Mouse (Mus musculus): ENCODE measurements around the gene Inhbe. TPM values are rescaled to one million over a fixed set of nuclear protein-coding genes. Genes with fewer than 3 reads are reported as not detected.
A peak's percentile ranks its signal among the peaks of the same experiment; 100 is the strongest.

The Inhbe gene
- total RNA-seq (2021), result under 1 TPM in 1 of 2 experiments, not detected in 1; 0.13 TPM
- long read RNA-seq, experiment 1, result 0 reads
- long read RNA-seq, experiment 2, full-length matches to known transcripts, result 1 of 1 reads
- long read RNA-seq, experiment 2, partial matches to known transcripts, result 0 of 1 reads
- long read RNA-seq, experiment 2, other reads (novel, unspliced or antisense), result 0 of 1 reads

- peak; percentile 79 to 85 for DNase-seq (ENCODE audit: low spot score in 2 of 2)
- intact Hi-C loops (cut with DNase I), result no loop called here
Observed at GRCm38 (mm10) chr10:127353909-127354895, at the start of gene Inhbe. TSS of gene Inhbe (minus strand) at chr10:127354411.

- no peak for DNase-seq (ENCODE audit: low spot score in 2 of 2)
- intact Hi-C loops (cut with DNase I), result no loop called here
Observed at GRCm38 (mm10) chr10:127391774-127392173, 37.6 kb upstream of the Inhbe start.

DNA sequence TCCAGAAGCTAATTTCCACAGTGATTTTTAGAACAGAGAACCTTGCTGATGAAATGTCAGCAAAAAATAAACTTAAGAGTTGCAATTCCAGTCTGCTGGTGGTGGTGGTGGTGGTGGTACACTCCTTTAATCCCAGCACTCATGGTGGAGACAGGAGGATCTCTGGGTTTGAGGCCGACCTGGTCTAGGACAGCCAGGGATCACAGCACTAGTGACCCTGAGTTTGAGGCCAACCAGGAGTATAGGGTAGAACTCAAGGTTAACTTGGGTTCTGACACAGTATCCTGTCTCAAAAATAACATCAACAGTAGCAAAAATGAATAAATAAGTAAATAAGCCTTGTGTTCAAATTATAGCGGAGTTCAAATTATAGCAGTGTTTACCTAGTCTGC, 27.5 kb upstream of the Inhbe start:
- intact Hi-C loops (cut with DNase I), result loop anchor here (5.0 kb wide), 1 partner anchor 36 kb away; no protein-coding TSS in a partner anchor
- no peak for DNase-seq (ENCODE audit: low spot score in 2 of 2)

DNA sequence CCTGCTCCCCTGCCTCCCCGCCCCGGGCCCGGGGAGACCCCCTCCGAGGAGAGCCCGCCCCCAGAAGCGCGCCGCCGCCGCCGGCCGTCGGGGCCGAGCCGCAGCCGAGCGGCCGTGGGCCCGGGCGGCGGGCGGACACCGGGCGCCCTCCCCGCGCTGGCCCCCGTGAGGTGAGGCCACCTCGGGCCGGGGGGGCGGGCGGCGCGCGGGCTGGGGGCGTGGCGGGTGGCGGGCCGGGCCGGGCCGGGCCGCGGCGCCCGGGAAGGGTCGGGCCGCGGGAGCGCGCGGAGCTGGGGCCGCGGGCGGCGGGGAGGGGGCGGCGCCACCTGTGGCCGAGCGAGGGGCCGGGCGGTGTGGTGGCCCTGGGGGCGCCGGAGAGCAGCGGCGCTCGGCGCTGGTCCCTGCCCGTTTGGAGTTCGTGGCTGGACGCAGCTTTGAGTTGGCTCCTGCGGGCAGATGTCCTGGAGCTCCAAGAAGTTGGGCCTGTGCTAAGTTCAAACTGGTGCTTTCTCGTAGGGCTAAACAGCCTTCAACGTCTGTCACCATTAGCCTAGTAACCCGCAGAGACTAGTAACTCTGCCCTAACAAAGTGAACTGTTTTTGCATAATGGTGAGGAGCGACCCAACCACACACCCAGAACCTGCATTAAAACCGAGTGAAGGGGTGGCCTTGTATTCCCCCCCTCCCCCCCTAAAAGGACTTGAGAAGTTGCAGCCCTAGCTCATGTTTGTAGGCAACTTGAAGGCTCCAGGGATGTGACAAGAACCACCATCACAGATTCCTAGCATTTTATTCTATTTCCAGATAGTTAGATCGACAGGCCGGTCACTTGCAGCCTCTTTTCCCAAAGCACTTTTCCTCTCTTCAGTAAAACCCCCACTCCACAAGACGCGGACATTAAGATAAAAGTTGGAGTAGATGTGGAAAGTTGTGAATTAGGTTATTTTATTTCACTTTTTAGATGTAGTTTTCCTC, 26.8 kb upstream of the Inhbe start:
- DNase-seq (ENCODE audit: low spot score in 2 of 2), result peak in 1 of 2 experiments; percentile 32
- intact Hi-C loops (cut with DNase I), result loop anchor here (5.0 kb wide), 1 partner anchor 36 kb away; no protein-coding TSS in a partner anchor

- intact Hi-C loops (cut with DNase I), result loop anchor here (5.0 kb wide), 1 partner anchor 37 kb away; no protein-coding TSS in a partner anchor
- DNase-seq (ENCODE audit: low spot score in 2 of 2), result peak; percentile 93 to 94
Observed at GRCm38 (mm10) chr10:127380251-127380691, 26.1 kb upstream of the Inhbe start, which contains the start of gene R3hdm2. TSS of gene R3hdm2 (plus strand) at chr10:127380327.

DNA sequence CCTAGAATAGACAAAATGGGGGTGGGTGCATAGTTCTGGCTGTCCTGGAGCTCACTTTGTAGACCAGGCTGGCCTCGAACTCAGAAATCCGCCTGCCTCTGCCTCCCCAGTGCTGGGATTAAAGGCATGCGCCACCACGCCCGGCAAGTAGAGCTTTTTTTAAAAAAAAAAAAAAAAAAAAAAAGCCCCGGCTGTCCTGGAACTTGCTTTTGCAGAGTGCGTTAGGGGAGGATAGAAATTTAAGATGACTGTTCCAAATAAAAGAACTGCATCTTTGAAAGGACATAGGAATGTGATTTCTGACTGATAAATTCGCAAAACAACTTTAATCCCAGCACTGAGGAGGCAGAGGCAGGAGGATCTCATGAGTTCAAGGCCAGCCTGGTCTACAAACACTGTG, 25.4 kb upstream of the Inhbe start:
- intact Hi-C loops (cut with DNase I), result loop anchor here (5.0 kb wide), 1 partner anchor 38 kb away; no protein-coding TSS in a partner anchor
- DNase-seq (ENCODE audit: low spot score in 2 of 2), result no peak

GRCm38 (mm10) chr10:127377700-127378099, 23.5 kb upstream of the Inhbe start:
- intact Hi-C loops (cut with DNase I), result no loop called here

DNA sequence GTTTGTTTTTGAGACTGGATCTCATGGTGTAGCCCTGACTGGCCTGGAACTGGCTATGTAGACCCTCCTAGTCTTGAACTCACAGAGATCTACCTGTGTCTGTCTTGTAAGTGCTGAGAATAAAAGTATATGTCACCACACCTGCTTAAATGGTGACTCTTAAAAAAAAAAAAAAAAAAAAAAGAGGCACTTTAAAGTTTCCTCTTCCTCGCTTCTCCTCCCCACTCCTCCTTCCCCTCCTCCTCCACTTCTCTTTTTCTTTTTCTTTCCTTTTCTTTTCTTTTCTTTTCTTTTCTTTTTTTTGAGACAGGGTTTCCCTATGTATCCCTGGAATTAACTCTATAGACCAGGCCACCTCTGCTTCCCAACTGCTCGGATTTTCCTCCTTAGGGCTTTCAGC, 16.8 kb upstream of the Inhbe start:
- intact Hi-C loops (cut with DNase I), result no loop called here
- DNase-seq (ENCODE audit: low spot score in 2 of 2), result no peak

More at GRCm38 (mm10) chr10:127377700-127378099, 23.5 kb upstream of the Inhbe start:
- DNase-seq (ENCODE audit: low spot score in 2 of 2), result no peak

- intact Hi-C loops (cut with DNase I), result no loop called here
Observed at GRCm38 (mm10) chr10:127369834-127370820, 15.9 kb upstream of the Inhbe start, which contains the start of gene Inhbc. TSS of gene Inhbc (minus strand) at chr10:127370431.

DNA sequence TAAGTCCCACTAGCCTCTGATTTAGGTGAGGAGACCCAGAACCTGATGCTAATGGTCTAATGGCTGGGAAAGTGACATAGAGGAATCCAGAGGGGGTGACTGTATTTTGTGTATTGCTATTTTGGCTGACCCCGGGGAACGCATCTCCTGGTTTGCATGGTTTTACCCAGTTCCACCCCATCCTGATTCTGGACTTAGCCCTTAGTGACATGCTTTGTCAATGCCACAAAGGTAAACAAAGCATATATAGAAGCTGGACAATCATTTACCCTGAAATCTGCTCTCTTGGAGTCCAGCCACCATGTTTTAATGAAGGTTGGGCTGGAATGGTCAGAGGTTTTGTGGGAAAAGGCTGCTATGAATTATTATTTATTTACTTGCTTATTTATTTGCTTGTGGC, 14.1 kb upstream of the Inhbe start:
- intact Hi-C loops (cut with DNase I), result no loop called here
- no peak for DNase-seq (ENCODE audit: low spot score in 2 of 2)

More at GRCm38 (mm10) chr10:127369834-127370820, 15.9 kb upstream of the Inhbe start, which contains the start of gene Inhbc:
- DNase-seq (ENCODE audit: low spot score in 2 of 2), result no peak

- intact Hi-C loops (cut with DNase I), result no loop called here
- DNase-seq (ENCODE audit: low spot score in 2 of 2), result no peak
Observed at GRCm38 (mm10) chr10:127367116-127367515, 12.9 kb upstream of the Inhbe start.

DNA sequence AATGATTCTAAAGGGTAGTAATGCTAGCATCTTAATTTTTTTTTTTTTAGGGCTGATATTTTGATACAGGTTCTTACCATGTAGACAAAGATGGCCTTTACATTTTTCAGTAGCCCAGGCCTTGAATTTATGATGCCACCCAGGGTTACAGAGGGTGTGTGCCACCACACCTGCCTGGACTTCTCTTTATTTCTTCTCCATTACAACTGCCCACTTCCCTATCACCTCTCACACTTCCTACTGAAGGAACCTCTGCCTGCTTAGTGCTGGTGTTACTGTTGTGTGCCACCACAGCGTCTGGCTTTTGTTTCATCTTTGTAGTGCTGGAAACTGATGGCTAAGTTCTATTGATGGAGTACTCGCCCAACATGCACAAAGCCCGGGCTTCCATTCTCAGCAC, 6.5 kb upstream of the Inhbe start:
- intact Hi-C loops (cut with DNase I), result no loop called here
- no peak for DNase-seq (ENCODE audit: low spot score in 2 of 2)

GRCm38 (mm10) chr10:127355336-127355735, 1.1 kb upstream of the Inhbe start:
- DNase-seq (ENCODE audit: low spot score in 2 of 2), result no peak
- intact Hi-C loops (cut with DNase I), result no loop called here

- intact Hi-C loops (cut with DNase I), result no loop called here
- DNase-seq (ENCODE audit: low spot score in 2 of 2), result no peak
Observed at GRCm38 (mm10) chr10:127352766-127353165, 1.4 kb downstream of the Inhbe start.

GRCm38 (mm10) chr10:127352187-127352586, 2.0 kb downstream of the Inhbe start:
- intact Hi-C loops (cut with DNase I), result no loop called here
- no peak for DNase-seq (ENCODE audit: low spot score in 2 of 2)

DNA sequence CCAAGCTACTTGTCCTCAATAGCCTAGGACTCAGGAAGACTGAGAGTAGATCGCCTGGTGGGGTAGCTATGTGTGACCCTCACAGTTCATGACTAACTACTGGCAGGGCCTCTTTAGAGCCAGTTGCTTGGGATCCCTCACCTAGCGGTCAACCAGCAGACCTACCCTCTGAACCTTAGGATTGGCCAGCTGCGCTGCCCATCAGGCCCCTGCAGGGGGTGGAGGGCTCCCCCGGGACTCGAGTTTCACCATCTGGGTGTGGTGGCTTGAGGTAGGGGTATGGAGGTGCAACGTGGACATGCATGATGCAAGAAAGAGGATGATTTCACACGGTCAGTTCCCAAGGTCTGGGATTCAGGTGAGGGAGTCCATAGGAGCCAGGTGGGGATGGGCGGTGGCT, 2.5 kb downstream of the Inhbe start:
- DNase-seq (ENCODE audit: low spot score in 2 of 2), result no peak

DNA sequence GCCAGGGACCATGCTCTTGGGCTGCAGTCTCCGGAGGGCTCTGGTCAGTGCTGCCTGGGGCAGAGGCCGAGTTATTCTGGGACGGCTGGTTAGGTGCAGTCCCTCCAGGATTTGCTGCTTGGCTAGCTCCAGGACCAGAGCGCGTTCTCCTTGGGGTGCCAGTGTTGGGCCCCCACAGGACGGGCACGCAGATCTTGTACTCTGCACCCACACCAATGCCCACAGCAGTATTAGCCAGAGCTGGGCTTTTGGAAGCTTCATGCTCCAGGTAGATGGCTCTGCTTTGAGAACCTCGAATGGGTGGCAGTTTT, 3.0 kb downstream of the Inhbe start:
- no peak for DNase-seq (ENCODE audit: low spot score in 2 of 2)
- intact Hi-C loops (cut with DNase I), result loop anchor here (2.0 kb wide), 1 partner anchor 70 kb away; no protein-coding TSS in a partner anchor

More for the DNA sequence above, 2.5 kb downstream of the Inhbe start:
- intact Hi-C loops (cut with DNase I), result loop anchor here (2.0 kb wide), 1 partner anchor 69 kb away; no protein-coding TSS in a partner anchor

All from left cerebral cortex, postnatal 14 days (tissue).